Mouse (Mus musculus): Measurements from ENCODE around the gene Smtnl2.
"Not testable (repeated sequence)": the region's sequence is repeated elsewhere in the genome, so short reads cannot be mapped to it uniquely, and the experiment has no call there.

Smtnl2 gene

DNA sequence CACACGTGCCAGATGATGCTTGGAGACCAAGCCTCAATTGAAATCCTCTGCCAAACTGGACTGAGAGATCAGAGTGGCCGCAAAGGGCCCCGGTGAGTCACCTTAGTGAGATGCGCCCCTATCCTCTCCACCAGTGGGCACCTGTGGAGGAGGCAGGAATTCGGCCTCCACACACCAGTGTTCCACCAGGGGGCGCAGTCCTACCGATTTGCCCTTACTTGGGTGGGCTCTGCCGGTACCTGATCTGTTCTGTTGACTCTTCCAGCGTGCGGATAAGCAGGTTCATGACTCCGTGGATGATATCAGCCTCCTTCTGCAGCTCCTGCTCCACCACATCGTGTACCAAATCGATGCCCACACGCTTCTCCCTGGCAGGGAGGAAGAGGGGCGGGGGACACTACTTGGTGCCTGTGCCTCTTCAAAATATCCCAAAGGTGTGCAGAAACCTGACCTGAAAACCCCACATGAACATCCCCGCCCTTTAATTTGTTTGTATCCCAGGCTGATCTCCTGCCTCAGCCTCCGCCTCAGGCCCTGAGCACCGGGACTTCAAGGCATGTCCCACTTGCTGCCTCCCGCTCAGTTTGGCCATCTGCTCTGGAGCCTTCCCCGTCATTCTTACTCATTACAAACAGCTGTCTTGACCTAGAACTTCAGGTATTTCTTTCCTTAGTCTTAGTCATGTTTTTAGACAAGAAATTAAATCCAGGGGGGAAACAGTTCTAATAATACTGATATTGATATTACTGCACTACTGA lies 56.4 kb downstream of the Smtnl2 start:
- DNase-seq, result peak; percentile 40

GRCm38 (mm10) chr11:72353186-72353585 lies 58.3 kb downstream of the Smtnl2 start:
- no peak for DNase-seq

DNA sequence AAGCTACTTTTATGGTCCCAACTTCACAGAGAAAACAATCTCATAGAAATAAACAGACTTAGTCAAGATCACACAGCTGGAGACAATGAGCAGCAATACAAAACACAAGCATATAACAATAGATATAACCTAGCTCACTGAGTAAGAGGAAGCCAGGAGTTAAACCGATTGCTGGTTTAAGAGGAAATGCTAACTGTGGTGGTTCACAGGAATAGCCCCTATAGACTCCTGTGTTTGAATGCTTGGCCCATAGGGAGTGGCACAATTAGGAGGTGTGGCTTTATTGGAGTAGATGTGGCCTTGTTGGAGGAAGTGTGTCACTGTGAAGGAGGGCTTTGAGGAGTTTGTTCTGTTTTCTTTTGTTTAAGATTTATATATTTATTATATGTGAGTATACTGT lies 59.2 kb downstream of the Smtnl2 start:
- DNase-seq, result no peak

GRCm38 (mm10) chr11:72349652-72350051 lies 61.9 kb downstream of the Smtnl2 start:
- DNase-seq, result no peak

- DNase-seq, result peak; percentile 70
Measured at GRCm38 (mm10) chr11:72349016-72349415, 62.5 kb downstream of the Smtnl2 start.

DNA sequence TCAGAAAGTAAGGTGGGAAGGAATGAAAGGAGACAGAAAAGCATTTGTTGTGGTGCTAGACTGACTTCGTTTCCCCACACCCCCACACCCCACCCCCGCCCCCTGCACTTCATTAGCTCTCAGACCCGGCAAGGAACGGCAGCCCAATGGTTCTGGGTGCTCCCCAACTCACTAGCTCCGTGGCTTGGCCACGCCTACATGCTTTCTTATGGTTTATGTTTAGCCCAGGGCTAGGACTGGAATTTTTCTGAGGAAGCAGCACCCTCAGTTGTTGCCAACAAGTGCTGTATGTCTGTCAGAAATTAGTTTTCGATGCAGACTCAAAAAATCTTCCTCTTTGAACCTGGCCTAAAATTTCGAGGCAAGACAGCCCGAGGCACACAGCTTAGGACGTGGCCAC lies 63.0 kb downstream of the Smtnl2 start:
- peak; percentile 25 for DNase-seq

DNA sequence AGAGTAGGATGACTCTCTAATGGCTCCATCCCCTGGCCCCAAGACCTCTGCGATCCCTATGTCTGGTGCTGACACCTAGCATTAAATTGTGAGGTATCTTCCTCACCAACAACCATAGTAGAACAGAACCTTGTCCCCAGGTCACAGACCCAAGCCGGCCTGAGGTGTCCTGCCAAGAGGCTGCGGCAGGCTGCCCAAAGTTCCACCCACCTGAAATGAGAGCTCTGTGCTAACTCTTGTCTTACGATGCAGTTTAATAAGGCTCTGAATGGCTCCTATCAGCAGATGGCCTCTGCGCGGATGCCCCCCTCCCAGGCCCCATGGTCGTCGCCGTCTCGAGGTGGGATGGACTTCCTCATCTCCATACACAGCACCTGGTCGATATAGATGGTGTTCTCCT lies 67.0 kb downstream of the Smtnl2 start:
- no peak for DNase-seq

- DNase-seq, result no peak
Measured at GRCm38 (mm10) chr11:72343904-72344303, 67.6 kb downstream of the Smtnl2 start.

DNA sequence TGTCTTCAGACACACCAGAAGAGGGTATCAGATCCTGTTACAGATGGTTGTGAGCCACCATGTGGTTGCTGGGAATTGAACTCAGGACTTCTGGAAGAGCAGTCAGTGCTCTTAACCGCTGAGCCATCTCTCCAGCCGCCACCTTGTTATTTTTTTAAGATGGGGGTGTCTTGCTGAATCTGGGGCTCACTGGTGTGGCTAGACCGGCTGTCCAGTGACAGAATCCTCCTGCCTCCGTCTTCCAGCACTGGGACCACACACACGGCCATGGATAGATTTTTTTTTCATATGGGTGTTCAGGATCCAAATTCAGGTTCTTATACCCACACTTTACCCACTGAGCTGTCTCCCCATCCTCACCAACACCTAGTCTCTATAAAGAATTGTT lies 68.3 kb downstream of the Smtnl2 start:
- not testable (repeated sequence) for DNase-seq

DNA sequence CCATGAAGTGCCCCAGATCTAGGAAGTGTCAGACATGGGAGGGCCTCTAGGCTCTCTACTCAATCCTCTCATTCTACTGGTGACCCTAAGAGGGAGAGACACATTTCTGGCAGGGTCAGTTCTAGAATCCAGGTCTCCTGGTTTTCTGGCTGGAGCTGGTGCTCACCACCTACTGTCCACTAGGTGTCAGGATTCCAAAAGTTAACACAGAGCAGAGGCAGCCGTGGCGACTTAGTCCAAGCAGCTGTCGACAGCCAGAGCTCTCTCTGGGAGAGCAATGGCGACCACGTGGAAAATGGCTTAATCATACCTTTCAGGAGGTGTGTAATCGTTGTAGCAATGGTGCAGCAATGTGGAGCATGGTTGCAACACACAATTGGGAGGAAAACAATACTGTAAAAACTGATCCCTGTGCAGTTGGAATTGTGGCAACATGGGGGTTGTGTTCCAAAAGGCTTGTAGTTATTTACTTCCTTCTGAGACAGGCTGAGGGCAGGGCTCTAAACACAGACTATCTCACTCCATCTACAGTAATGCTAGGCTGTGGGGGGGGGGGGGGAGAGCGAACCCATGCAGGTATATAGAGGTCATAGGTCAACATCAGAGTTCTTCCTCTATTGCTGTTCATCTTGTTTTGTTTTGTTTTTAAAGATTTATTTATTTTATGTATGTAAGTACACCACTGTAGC lies 68.8 kb downstream of the Smtnl2 start:
- DNase-seq, result peak; percentile 58

GRCm38 (mm10) chr11:72339716-72340115 lies 71.8 kb downstream of the Smtnl2 start:
- no peak for DNase-seq
